Mouse (Mus musculus): ENCODE data around the gene Oxgr1.

GRCm38 (mm10) chr14:120076192-120076591 is 34.0 kb upstream of the Oxgr1 start:
- TF ChIP-seq CTCF (IDR thresholded peaks at IDR 0.05; ENCODE audit: control insufficient read depth, insufficient read depth, insufficient read length), result no peak
- TF ChIP-seq USF1 (IDR thresholded peaks at IDR 0.05; ENCODE audit: low read depth), result no peak
- no peak for TF ChIP-seq MYOD1 (IDR thresholded peaks at IDR 0.05; ENCODE audit: control insufficient read depth, insufficient read length, low read depth)

Data from C2C12 (cell line).